Mouse (Mus musculus): Measurements from ENCODE around the gene Prkar1a.
"Not testable (repeated sequence)": the region's sequence is repeated elsewhere in the genome, so short reads cannot be mapped to it uniquely, and the experiment has no call there.

Gene Prkar1a

GRCm38 (mm10) chr11:109649206-109649605 lies at the start of gene Prkar1a:
Prkar1a (plus strand) TSS chr11:109649405.
- in situ Hi-C loops (cut with MboI, MseI): no loop called here

- in situ Hi-C loops (cut with MboI, MseI): no loop called here
Observed at GRCm38 (mm10) chr11:109607600-109607999, 41.6 kb upstream of the Prkar1a start.

GRCm38 (mm10) chr11:109608976-109609625 lies 40.1 kb upstream of the Prkar1a start:
- in situ Hi-C loops (cut with MboI, MseI): no loop called here

GRCm38 (mm10) chr11:109610046-109610794 lies 39.0 kb upstream of the Prkar1a start:
- in situ Hi-C loops (cut with MboI, MseI): no loop called here

GRCm38 (mm10) chr11:109610795-109611302 lies 38.4 kb upstream of the Prkar1a start:
- in situ Hi-C loops (cut with MboI, MseI): no loop called here

- in situ Hi-C loops (cut with MboI, MseI): no loop called here
Observed at GRCm38 (mm10) chr11:109611303-109612149, 37.7 kb upstream of the Prkar1a start, which contains the start of gene Wipi1. Wipi1 (minus strand) TSS chr11:109611967.

- in situ Hi-C loops (cut with MboI, MseI): no loop called here
Observed at GRCm38 (mm10) chr11:109612871-109613529, 36.2 kb upstream of the Prkar1a start.

- in situ Hi-C loops (cut with MboI, MseI): no loop called here
Observed at GRCm38 (mm10) chr11:109615286-109615685, 33.9 kb upstream of the Prkar1a start.

GRCm38 (mm10) chr11:109616352-109616751 lies 32.9 kb upstream of the Prkar1a start:
- in situ Hi-C loops (cut with MboI, MseI): no loop called here

- in situ Hi-C loops (cut with MboI, MseI): no loop called here
Observed at GRCm38 (mm10) chr11:109616766-109617165, 32.4 kb upstream of the Prkar1a start.

- in situ Hi-C loops (cut with MboI, MseI): not testable (repeated sequence)
Observed at GRCm38 (mm10) chr11:109619055-109619454, 30.1 kb upstream of the Prkar1a start.

- in situ Hi-C loops (cut with MboI, MseI): no loop called here
Observed at GRCm38 (mm10) chr11:109620356-109620755, 28.8 kb upstream of the Prkar1a start.

- in situ Hi-C loops (cut with MboI, MseI): no loop called here
Observed at GRCm38 (mm10) chr11:109621183-109621582, 28.0 kb upstream of the Prkar1a start.

- in situ Hi-C loops (cut with MboI, MseI): no loop called here
Observed at GRCm38 (mm10) chr11:109622518-109623037, 26.6 kb upstream of the Prkar1a start.

- in situ Hi-C loops (cut with MboI, MseI): no loop called here
Observed at GRCm38 (mm10) chr11:109623238-109623637, 26.0 kb upstream of the Prkar1a start.

- in situ Hi-C loops (cut with MboI, MseI): no loop called here
Observed at GRCm38 (mm10) chr11:109627648-109628047, 21.6 kb upstream of the Prkar1a start.

- in situ Hi-C loops (cut with MboI, MseI): no loop called here
Observed at GRCm38 (mm10) chr11:109628099-109628498, 21.1 kb upstream of the Prkar1a start.

- in situ Hi-C loops (cut with MboI, MseI): no loop called here
Observed at GRCm38 (mm10) chr11:109629021-109629521, 20.1 kb upstream of the Prkar1a start.

GRCm38 (mm10) chr11:109634928-109635327 lies 14.3 kb upstream of the Prkar1a start:
- in situ Hi-C loops (cut with MboI, MseI): no loop called here

GRCm38 (mm10) chr11:109635871-109636395 lies 13.3 kb upstream of the Prkar1a start:
- in situ Hi-C loops (cut with MboI, MseI): no loop called here

Measured in T-helper 17 cell (primary cell).